Mouse (Mus musculus): Measurements from ENCODE around the gene Pbx1.

DNA sequence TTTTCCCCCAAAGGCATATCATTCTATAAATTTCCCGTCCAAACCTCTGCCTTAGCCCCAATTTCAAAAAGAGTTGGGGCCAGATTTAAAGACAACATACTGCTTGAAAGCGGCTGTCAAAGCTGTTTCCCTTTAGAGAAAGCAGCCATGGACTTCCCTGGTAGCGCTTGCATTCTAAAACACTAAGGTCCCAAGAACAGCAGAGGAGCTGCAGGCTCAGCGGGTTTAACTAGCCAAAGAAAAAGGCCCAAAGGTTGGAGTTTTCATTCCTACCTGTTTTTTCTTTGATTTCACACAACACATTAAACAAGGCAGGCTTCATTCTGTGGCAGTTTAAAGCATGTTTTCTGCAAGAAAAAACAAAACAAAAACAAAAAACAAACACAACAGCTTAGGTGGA is 4.5 kb downstream of the Pbx1 start:
- TF ChIP-seq CTCF (IDR thresholded peaks at IDR 0.05; ENCODE audit: control insufficient read depth, insufficient read depth, low read length), result no peak
- no peak for TF ChIP-seq POLR2A (IDR thresholded peaks at IDR 0.05; ENCODE audit: borderline replicate concordance, control insufficient read depth, low read depth, low read length)
